Mouse (Mus musculus): ENCODE results near the gene Hps3.
"Not testable (repeated sequence)": the region's sequence is repeated elsewhere in the genome, so short reads cannot be mapped to it uniquely, and the experiment has no call there.

The Hps3 gene

DNA sequence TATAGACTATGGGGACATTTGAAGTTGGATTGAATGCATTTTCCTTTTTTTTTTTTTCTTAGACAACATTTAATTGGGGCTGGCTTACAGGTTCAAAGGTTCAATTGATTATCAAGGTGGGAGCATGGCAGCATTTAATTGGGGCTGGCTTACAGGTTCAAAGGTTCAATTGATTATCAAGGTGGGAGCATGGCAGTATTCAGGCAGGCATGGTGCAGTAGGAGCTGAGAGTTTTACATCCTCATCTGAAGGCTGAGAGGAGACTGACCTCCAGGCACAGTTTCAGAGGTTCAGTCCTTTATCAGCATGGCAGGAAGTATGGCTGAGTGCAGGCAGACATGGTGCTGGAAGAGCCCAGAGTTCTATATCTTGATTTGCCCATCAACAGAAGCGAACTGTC lies 85.7 kb downstream of the Hps3 start:
- DNase-seq (ENCODE audit: low read depth, low spot score): not testable (repeated sequence)

DNA sequence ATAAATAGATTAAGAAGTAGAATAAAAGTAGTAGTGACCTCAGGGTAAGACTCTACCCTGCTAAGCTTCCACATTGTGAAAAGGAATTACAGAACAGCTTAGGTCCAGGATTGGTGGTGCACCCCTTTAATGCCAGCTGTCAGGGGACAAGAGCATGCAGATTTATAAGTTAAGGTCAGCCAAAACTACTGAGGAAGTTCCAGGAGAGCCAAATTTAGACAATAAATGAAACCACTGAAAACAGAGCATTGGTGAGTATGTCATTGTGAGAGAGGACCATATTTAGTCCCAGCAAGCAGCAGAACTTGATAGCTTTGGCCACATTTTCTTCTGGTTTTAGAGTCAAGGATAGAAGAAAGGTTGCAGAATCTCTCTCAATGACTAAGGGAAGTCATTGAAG lies 86.6 kb downstream of the Hps3 start:
- no peak for DNase-seq (ENCODE audit: low read depth, low spot score)
